Mouse (Mus musculus): ENCODE results near the gene Esrrg. TPM values are rescaled to one million over a fixed set of nuclear protein-coding genes. Genes with fewer than 3 reads are reported as not detected.

The Esrrg gene
- polyA plus RNA-seq, 1 experiment from 2014 or later, result 36.6 TPM

DNA sequence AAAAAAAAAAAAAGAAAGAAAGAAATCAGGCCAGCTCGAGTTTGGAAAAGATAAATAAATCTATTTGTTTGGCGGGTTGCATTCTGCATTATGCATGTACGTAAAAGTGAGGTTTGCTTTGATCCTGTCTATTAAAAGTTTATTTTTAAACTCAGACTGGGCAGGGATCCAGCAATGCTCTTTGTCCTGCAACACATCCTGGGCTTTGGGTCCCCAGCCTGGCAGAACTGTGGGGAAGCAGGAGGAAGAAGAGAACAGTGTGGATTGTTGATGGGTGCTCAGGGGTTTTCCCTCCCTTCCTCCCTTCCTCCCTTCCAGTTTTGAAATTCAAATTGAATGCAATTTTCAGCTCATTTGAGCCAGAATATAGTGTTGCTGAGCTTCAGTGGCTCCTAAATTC, 187.0 kb downstream of the Esrrg start:
- Histone ChIP-seq H3K9ac (no peak overlapping the region), H3K27me3 (no peaks in the 10 kb centered on the region), H3K27ac (replicated peaks) (no peak overlapping the region), H3K9me3 (no peaks in the 10 kb centered on the region), H3K4me1 (replicated peaks) (peaks cover 11% of the 10 kb centered on the region), H3K4me2 (no peak overlapping the region), H3K36me3 (no peaks in the 10 kb centered on the region), H3K4me3 (no peak overlapping the region)
- ATAC-seq (ENCODE audit: low FRiP score, low read depth), result no peak
- WGBS, result 50% methylated on average over 3 of the region's 3 CpGs

DNA sequence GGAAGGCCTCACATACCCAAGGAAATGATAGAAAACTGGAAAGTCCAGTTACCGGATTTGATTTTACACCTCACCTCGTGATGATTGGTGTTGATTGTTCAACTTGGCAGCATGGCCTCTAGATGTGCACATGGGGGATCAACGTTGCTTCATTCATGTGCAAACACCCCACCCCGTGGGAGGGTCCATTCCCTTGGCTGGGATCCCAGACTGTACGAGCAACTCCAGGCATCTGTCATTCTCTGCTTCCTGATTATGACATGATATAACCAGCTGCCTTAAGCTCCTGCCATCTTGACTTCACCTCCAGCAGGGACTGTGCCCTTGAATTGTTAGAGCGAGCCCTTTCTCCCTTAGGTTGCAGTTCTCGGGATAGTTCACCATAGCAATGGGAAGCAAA, 190.7 kb downstream of the Esrrg start:
- H3K4me1 ChIP-seq (replicated peaks), result peaks cover 11% of the 10 kb centered on the region
- no peaks in the 10 kb centered on the region for H3K36me3 ChIP-seq
- no peak overlapping the region for H3K9ac ChIP-seq
- WGBS, result 59% methylated on average over 7 of the region's 7 CpGs
- no peak overlapping the region for H3K27ac ChIP-seq (replicated peaks)
- H3K4me3 ChIP-seq, result no peak overlapping the region
- ATAC-seq (ENCODE audit: low FRiP score, low read depth), result no peak
- no peak overlapping the region for H3K4me2 ChIP-seq
- H3K9me3 ChIP-seq, result no peaks in the 10 kb centered on the region
- no peaks in the 10 kb centered on the region for H3K27me3 ChIP-seq

DNA sequence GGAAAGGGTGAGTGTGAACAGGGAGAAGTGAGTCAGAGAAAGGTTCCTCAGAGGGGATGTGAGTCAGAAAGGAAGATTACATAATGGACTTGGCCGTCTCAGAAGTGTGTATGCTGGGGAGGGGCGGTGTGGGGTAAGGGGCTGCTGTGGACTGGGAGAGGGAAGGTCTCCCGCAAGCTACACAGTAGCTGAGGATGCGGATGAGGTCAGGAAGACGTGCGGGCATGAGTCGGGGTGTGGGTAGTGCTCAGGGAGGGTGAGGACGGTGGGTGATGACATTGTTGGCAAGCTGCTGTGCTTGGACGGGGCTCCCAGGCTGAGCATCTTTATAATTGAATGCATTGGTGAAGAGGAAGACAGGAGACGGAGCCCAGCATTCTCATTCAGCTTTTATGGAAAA, 192.2 kb downstream of the Esrrg start:
- Histone ChIP-seq H3K4me1 (replicated peaks) (peaks cover 8% of the 10 kb centered on the region), H3K9ac (no peak overlapping the region), H3K4me2 (no peak overlapping the region), H3K27me3 (no peaks in the 10 kb centered on the region), H3K4me3 (no peak overlapping the region), H3K9me3 (no peaks in the 10 kb centered on the region), H3K36me3 (no peaks in the 10 kb centered on the region), H3K27ac (replicated peaks) (no peak overlapping the region)
- WGBS, result 77% methylated on average over 10 of the region's 10 CpGs
- no peak for ATAC-seq (ENCODE audit: low FRiP score, low read depth)

DNA sequence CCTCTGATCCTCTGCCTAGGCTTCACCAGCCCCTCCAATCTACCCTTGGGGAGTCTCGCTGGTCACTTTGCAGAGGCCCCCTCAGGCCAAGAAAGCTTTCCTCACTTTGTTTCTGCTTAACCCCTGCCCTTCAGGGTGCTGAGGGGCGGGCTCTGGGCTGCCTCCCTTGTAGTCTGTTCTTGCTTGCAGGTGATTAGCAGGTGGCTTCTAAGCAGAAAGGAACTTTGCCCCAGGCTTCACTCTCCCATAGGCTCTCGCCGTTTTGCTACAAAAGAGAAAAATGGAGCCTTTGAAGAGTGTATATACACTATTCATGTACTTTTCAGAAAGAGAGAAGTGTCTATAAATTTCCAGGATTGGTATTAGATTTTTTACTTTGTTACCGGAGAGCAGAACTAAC, 195.0 kb downstream of the Esrrg start:
- Histone ChIP-seq H3K4me1 (replicated peaks) (peaks cover 15% of the 10 kb centered on the region), H3K9me3 (no peaks in the 10 kb centered on the region)
- WGBS, result 33% methylated on average over 5 of the region's 5 CpGs

DNA sequence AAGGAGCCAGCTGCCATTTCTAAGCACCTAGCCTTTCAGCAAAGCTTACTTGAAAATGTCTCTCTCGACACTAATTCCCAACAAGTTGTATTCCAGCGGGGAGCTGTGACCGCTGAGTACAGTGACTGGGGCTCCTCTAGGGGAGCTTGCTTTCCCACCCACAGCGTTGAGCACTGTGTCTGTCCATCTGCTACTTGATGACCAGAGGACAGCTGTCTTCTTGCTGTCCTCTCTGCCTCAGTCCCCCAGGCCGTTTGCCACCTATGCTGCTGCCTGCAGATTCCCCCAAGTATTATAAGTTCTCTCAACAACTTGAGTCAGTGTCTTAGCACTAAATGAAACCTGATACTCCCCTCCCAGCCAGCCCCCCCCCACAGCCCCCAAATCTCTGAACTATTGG, 195.4 kb downstream of the Esrrg start:
- Histone ChIP-seq H3K4me3 (no peak overlapping the region), H3K4me2 (no peak overlapping the region), H3K27me3 (no peaks in the 10 kb centered on the region), H3K36me3 (no peaks in the 10 kb centered on the region), H3K4me1 (replicated peaks) (peaks cover 15% of the 10 kb centered on the region), H3K9ac (no peak overlapping the region), H3K27ac (replicated peaks) (no peak overlapping the region), H3K9me3 (no peaks in the 10 kb centered on the region)
- 16% methylated on average over 5 of the region's 5 CpGs for WGBS
- ATAC-seq (ENCODE audit: low FRiP score, low read depth), result no peak

More for the DNA sequence above, 195.0 kb downstream of the Esrrg start:
- no peak for ATAC-seq (ENCODE audit: low FRiP score, low read depth)
- Histone ChIP-seq H3K27me3 (no peaks in the 10 kb centered on the region), H3K9ac (no peak overlapping the region), H3K27ac (replicated peaks) (no peak overlapping the region), H3K4me3 (no peak overlapping the region), H3K36me3 (no peaks in the 10 kb centered on the region), H3K4me2 (no peak overlapping the region)

DNA sequence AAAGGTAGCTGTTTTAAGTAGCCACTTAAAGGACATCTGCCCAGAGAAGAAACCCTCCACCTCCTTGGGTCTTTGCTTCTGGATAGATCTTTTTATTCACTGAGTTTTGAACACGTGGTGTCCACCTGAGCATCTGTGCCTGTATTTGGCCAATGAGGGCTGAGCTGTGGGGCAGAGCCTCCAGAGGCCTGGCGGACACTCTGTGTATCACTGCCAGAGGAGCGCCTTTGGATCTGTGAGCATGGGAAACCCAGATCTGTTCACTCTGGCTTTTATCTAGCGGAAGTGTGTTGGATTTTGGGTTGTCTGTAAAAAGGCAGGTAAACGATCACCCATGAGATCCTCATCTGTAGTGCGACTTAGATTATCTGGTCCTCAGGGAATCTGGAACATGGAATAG, 196.4 kb downstream of the Esrrg start:
- Histone ChIP-seq H3K27ac (replicated peaks) (no peak overlapping the region), H3K9ac (no peak overlapping the region), H3K4me2 (no peak overlapping the region), H3K4me1 (replicated peaks) (peaks cover 15% of the 10 kb centered on the region), H3K9me3 (no peaks in the 10 kb centered on the region), H3K36me3 (no peaks in the 10 kb centered on the region), H3K4me3 (no peak overlapping the region), H3K27me3 (no peaks in the 10 kb centered on the region)
- ATAC-seq (ENCODE audit: low FRiP score, low read depth), result no peak
- WGBS, result 79% methylated on average over 6 of the region's 6 CpGs

DNA sequence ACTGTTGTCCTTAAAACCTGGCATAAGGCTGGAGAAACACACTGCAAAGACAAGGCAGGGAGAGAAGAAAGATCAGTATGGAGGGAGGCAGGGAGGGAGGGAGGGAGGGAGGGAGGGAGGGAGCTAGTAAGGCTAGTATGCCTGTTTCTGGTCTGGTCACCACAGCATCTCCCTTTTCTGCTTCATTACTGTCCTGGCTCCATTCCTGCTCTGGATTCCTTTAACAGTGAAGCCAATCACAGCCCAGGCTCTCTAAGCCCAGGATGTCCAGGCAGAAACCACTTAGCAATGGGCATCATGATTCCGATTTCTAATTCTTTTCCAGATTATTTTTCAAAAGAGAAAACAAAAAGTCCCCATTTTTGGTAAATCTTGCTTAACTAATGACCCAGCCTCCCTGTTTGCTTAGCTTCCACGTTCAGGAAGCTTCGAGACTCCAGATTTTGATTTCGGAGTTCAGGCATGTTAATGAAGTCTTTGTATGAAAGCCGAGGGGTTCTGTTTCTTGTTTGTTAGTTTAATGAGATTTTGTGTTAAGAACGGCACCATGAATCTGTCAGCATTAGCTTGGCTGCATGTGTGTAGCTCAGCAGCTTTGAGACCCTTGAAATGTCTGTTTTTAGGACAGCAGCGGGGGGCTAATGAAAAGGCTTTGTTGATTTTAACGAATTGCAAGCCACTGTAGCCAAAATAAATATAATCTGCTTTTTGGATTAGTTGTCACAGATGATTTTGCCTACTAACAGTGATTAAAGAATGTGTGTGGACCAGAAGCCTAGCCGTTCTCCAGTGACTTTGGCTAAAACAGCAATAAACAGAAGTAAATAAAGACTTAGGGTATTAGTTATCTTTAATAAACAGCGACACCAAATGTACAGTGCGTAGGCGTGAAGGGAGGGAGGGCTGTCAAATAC, 199.1 kb downstream of the Esrrg start:
- peaks cover 15% of the 10 kb centered on the region for H3K4me1 ChIP-seq (replicated peaks)
- H3K27me3 ChIP-seq, result no peaks in the 10 kb centered on the region
- no peaks in the 10 kb centered on the region for H3K36me3 ChIP-seq
- no peak overlapping the region for H3K4me2 ChIP-seq
- H3K4me3 ChIP-seq, result no peak overlapping the region
- H3K9me3 ChIP-seq, result no peaks in the 10 kb centered on the region
- no peak overlapping the region for H3K9ac ChIP-seq
- 41% methylated on average over 12 of the region's 12 CpGs for WGBS
- peak; percentile 42; the same call in 1 of the 2 replicates for ATAC-seq (ENCODE audit: low FRiP score, low read depth)
- no peak overlapping the region for H3K27ac ChIP-seq (replicated peaks)

DNA sequence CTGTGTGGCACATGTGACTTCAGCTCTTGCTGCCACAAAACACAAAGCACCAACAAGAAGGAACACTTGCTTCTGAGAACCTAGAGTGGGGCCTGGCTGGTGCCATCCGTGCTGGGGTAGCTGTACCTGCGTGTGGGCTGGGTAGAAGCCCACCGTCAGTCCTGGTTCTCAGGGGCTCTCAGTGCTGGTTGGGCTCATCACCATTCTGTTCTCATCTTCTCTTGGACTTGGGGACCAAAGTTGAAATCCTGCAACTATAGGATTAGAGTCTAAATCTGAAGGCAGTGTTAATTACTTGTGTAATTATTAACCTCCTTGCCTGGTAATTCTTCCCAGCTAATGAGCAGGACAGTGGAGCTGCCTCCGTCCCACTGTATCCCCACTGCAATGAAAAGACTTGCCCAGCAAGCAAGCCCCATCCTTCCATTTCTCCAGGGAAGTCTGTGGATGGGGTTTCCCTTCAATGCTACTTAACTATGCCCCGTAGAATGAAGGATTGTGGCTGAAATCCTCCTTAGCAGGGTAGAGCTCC, 199.9 kb downstream of the Esrrg start:
- H3K4me2 ChIP-seq, result no peak overlapping the region
- H3K9ac ChIP-seq, result no peak overlapping the region
- H3K27ac ChIP-seq (replicated peaks), result no peak overlapping the region
- no peaks in the 10 kb centered on the region for H3K27me3 ChIP-seq
- H3K9me3 ChIP-seq, result no peaks in the 10 kb centered on the region
- H3K36me3 ChIP-seq, result no peaks in the 10 kb centered on the region
- H3K4me3 ChIP-seq, result no peak overlapping the region
- 62% methylated on average over 5 of the region's 5 CpGs for WGBS
- H3K4me1 ChIP-seq (replicated peaks), result peaks cover 15% of the 10 kb centered on the region
- no peak for ATAC-seq (ENCODE audit: low FRiP score, low read depth)

DNA sequence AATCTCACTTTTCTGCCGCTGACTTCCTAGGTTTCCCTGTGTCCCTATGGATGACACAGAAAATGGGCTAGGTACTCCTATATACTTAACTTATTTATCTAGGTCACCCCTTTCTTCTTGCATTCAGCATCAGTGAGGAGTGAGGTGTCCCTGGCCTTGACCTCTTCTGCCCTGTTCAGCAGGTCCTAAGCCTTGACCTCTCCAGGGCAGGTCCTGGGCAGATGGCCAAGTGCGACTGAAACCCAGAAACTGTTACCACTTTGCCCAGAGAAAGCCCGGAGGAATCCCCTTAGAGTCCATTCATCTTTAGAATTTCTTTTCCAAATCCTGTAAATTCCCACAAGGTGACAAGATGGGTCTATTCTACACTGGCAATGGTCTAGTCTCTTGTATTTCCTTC, 201.0 kb downstream of the Esrrg start:
- WGBS, result 91% methylated on average over 3 of the region's 3 CpGs

DNA sequence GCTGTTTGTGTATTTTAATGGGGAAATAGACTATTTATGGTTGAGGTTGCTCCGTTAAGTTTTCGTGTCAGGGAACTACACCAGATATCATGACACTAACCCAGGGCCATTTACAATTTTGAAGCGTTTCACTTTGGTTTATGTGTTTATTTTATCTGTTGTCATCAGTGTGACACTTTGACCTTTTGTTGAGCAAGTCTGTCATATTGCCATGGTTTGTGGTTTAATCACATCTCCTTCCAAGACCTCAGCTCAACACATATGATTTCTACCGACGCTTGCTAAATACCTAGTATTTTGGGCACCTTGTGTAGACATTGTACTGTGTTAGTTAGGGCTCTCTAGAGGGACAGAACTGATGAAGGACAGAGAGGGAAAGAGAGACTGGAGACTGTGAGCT, 210.8 kb downstream of the Esrrg start:
- no peaks in the 10 kb centered on the region for H3K36me3 ChIP-seq
- H3K4me1 ChIP-seq (replicated peaks), result 0 out of 2 replicates have a peak, but pooled peaks cover 5% of the 10 kb centered on the region
- H3K9me3 ChIP-seq, result no peaks in the 10 kb centered on the region
- H3K9ac ChIP-seq, result no peak overlapping the region
- no peak overlapping the region for H3K4me3 ChIP-seq
- 90% methylated on average over 5 of the region's 5 CpGs for WGBS
- no peak overlapping the region for H3K27ac ChIP-seq (replicated peaks)
- H3K27me3 ChIP-seq, result no peaks in the 10 kb centered on the region
- H3K4me2 ChIP-seq, result no peak overlapping the region
- ATAC-seq (ENCODE audit: low FRiP score, low read depth), result no peak

More for the DNA sequence above, 201.0 kb downstream of the Esrrg start:
- H3K27me3 ChIP-seq, result 0 out of 2 replicates have a peak, but pooled peaks cover 3% of the 10 kb centered on the region
- peaks cover 15% of the 10 kb centered on the region for H3K4me1 ChIP-seq (replicated peaks)
- no peak overlapping the region for H3K4me2 ChIP-seq
- no peak overlapping the region for H3K4me3 ChIP-seq
- no peak overlapping the region for H3K9ac ChIP-seq
- H3K36me3 ChIP-seq, result no peaks in the 10 kb centered on the region
- H3K9me3 ChIP-seq, result no peaks in the 10 kb centered on the region
- no peak for ATAC-seq (ENCODE audit: low FRiP score, low read depth)
- no peak overlapping the region for H3K27ac ChIP-seq (replicated peaks)

DNA sequence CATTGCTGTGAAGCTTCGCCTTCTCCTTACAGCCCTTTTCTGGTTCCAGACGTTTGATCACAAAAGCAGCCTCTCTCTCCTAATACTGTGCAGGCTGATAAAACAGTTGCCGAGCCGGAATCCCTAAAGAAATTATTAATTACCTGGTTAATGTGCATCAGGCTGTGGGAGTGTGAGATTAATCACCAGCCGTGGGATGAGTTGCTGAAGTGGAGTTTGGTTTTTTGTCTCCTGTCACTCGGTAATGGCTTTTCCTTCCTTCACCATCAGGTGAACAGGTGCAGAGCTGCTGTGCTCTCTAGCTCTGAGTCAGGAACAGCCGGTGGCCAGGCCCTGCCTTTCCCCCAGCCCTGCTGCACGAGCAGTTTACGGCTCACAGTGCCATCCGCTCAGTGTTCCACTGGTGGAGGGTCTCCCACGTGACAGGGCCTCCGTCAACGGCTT, 212.8 kb downstream of the Esrrg start:
- Histone ChIP-seq H3K27me3 (no peaks in the 10 kb centered on the region), H3K9me3 (no peaks in the 10 kb centered on the region), H3K9ac (no peak overlapping the region), H3K4me2 (no peak overlapping the region), H3K36me3 (no peaks in the 10 kb centered on the region), H3K4me3 (no peak overlapping the region), H3K27ac (replicated peaks) (peak overlapping the region; percentile 57), H3K4me1 (replicated peaks) (0 out of 2 replicates have a peak, but pooled peaks cover 5% of the 10 kb centered on the region)
- peak; percentile 81 for ATAC-seq (ENCODE audit: low FRiP score, low read depth)
- 46% methylated on average over 13 of the region's 13 CpGs for WGBS

DNA sequence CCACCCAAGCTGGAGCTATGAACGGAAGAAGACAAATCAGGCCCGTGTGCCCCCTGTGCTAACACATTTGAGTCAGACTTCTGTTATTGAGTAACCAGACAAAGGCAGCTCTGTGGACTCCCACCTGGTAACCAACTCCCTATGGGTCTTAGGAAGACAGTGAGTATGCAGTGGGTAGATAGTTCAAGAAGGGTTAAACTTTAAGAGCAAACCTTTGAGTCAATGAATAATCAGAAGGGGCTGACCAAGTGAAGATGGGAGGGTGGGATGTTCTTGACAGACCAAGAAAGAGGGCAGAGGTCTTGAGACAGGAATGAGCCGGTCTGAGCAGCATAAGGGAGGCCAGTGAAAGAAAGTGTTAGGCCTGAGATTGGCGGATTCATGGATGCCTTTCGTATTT, 214.8 kb downstream of the Esrrg start:
- 67% methylated on average over 5 of the region's 5 CpGs for WGBS
- Histone ChIP-seq H3K4me3 (no peak overlapping the region), H3K27ac (replicated peaks) (no peak overlapping the region), H3K36me3 (no peaks in the 10 kb centered on the region), H3K9me3 (no peaks in the 10 kb centered on the region), H3K27me3 (no peaks in the 10 kb centered on the region), H3K4me2 (no peak overlapping the region), H3K4me1 (replicated peaks) (0 out of 2 replicates have a peak, but pooled peaks cover 5% of the 10 kb centered on the region), H3K9ac (no peak overlapping the region)
- no peak for ATAC-seq (ENCODE audit: low FRiP score, low read depth)
